In genomic region chr5:35938249-35939223, GRCm38 (mm10) we compare ENCODE assay signal across 11 mouse cellular contexts. TPM values are rescaled to one million over a fixed set of nuclear protein-coding genes. Genes with fewer than 3 reads are reported as not detected.
DNase-seq lines count a peak whose midpoint lies in the region; ATAC-seq and TF ChIP-seq lines count a peak whose summit lies in the region.
"Had no signal": no experiment of that assay in that cellular context is flagged by ENCODE, and none has a peak within 500 bp of the region (broad histone marks: within the 10 kb centered on the region; RNA-seq: fewer than 3 reads in every experiment).

No protein-coding gene starts in this region.

- H3K27me3 ChIP-seq in liver, postnatal 0 days (ENCODE audit: insufficient read depth, low read length), result no peaks in the 10 kb centered on the region
- no peaks in the 10 kb centered on the region for H3K27me3 ChIP-seq in liver, embryonic 12.5 days (replicated peaks)
- H3K27me3 ChIP-seq in embryonic facial prominence, embryonic 13.5 days, result no peaks in the 10 kb centered on the region
- H3K27me3 ChIP-seq: midbrain, embryonic 12.5 days had no signal

- TF ChIP-seq POLR2A in olfactory bulb, adult 2 months (IDR thresholded peaks at IDR 0.05; ENCODE audit: insufficient read depth, low read depth, low read length), result no peak

- no peak for ATAC-seq in liver, postnatal 0 days
- no peak for ATAC-seq in liver, embryonic 12.5 days
- no peak for ATAC-seq in embryonic facial prominence, embryonic 13.5 days (ENCODE audit: insufficient number of reproducible peaks, insufficient read depth, low FRiP score, low TSS enrichment, low read depth)
- no peak for ATAC-seq in megakaryocyte, adult 5-6 weeks (ENCODE audit: poor library complexity, severe bottlenecking)

- no peak overlapping the region for H3K4me3 ChIP-seq in liver, postnatal 0 days (ENCODE audit: low read depth, low read length)
- no peak overlapping the region for H3K4me3 ChIP-seq in liver, embryonic 12.5 days
- H3K4me3 ChIP-seq in embryonic facial prominence, embryonic 13.5 days, result no peak overlapping the region
- no peak overlapping the region for H3K4me3 ChIP-seq in olfactory bulb, adult 2 months (ENCODE audit: insufficient read depth, low read depth, low read length)
- H3K4me3 ChIP-seq: midbrain, embryonic 12.5 days had no signal

- no peak for TF ChIP-seq EP300 in liver, postnatal 0 days (IDR thresholded peaks at IDR 0.05; ENCODE audit: low read depth)

- TF ChIP-seq CTCF in liver, postnatal 0 days (IDR thresholded peaks at IDR 0.05; ENCODE audit: low read depth), result no peak
- no peak for TF ChIP-seq CTCF in olfactory bulb, adult 2 months (IDR thresholded peaks at IDR 0.05; ENCODE audit: insufficient read depth, low read depth, low read length)

- H3K4me1 ChIP-seq in liver, postnatal 0 days (ENCODE audit: insufficient read depth), result no peaks in the 10 kb centered on the region
- no peaks in the 10 kb centered on the region for H3K4me1 ChIP-seq in liver, embryonic 12.5 days
- H3K4me1 ChIP-seq in embryonic facial prominence, embryonic 13.5 days, result peaks cover 16% of the 10 kb centered on the region
- H3K4me1 ChIP-seq in olfactory bulb, adult 2 months (ENCODE audit: control insufficient read depth, insufficient read depth, low read length), result peaks cover 28% of the 10 kb centered on the region

- WGBS in liver, postnatal 0 days (ENCODE audit: insufficient replicate concordance), result 71% methylated on average over 10 of the region's 10 CpGs
- 55% methylated on average over 10 of the region's 10 CpGs for WGBS in liver, embryonic 12.5 days (ENCODE audit: insufficient replicate concordance)
- 58% methylated on average over 10 of the region's 10 CpGs for WGBS in embryonic facial prominence, embryonic 13.5 days
- 31% methylated on average over 10 of the region's 10 CpGs for WGBS in olfactory bulb, adult 2 months

- no peaks in the 10 kb centered on the region for H3K9me3 ChIP-seq in liver, postnatal 0 days (ENCODE audit: low read length)
- H3K9me3 ChIP-seq in liver, embryonic 12.5 days (replicated peaks), result no peaks in the 10 kb centered on the region
- no peaks in the 10 kb centered on the region for H3K9me3 ChIP-seq in embryonic facial prominence, embryonic 13.5 days
- H3K9me3 ChIP-seq: midbrain, embryonic 12.5 days had no signal

- H3K9ac ChIP-seq in liver, postnatal 0 days (replicated peaks), result no peak overlapping the region
- no peak overlapping the region for H3K9ac ChIP-seq in liver, embryonic 12.5 days
- no peak overlapping the region for H3K9ac ChIP-seq in embryonic facial prominence, embryonic 13.5 days
- H3K9ac ChIP-seq: midbrain, embryonic 12.5 days had no signal

- no peaks in the 10 kb centered on the region for H3K36me3 ChIP-seq in liver, postnatal 0 days (replicated peaks; ENCODE audit: insufficient read depth, low read length)
- no peaks in the 10 kb centered on the region for H3K36me3 ChIP-seq in liver, embryonic 12.5 days
- H3K36me3 ChIP-seq in embryonic facial prominence, embryonic 13.5 days, result peaks cover 19% of the 10 kb centered on the region

- peak overlapping the region; percentile 1; the same call in 1 of the 2 replicates for H3K27ac ChIP-seq in liver, postnatal 0 days (ENCODE audit: low read depth)
- H3K27ac ChIP-seq in liver, embryonic 12.5 days, result no peak overlapping the region
- peak overlapping the region; percentile 40 for H3K27ac ChIP-seq in embryonic facial prominence, embryonic 13.5 days
- peak overlapping the region; percentile 53 for H3K27ac ChIP-seq in olfactory bulb, adult 2 months (ENCODE audit: insufficient read depth, low read depth, low read length)
- H3K27ac ChIP-seq: midbrain, embryonic 12.5 days had no signal

- intact Hi-C loops in heart, postnatal 36 days (cut with DNase I), result no loop called here

- peak; percentile 91 for DNase-seq in heart, adult 11 months
- DNase-seq in heart, postnatal 36 days, result no peak
- DNase-seq in liver, postnatal 0 days, result no peak
- DNase-seq in spleen, postnatal 14 days (ENCODE audit: low spot score in 2 of 2), result no peak
- DNase-seq: kidney, postnatal 36 days; thymus, adult 18-20 months had no signal

- H3K4me2 ChIP-seq in liver, postnatal 0 days (ENCODE audit: low read depth, low read length), result no peak overlapping the region
- H3K4me2 ChIP-seq in liver, embryonic 12.5 days, result no peak overlapping the region
- no peak overlapping the region for H3K4me2 ChIP-seq in embryonic facial prominence, embryonic 13.5 days
- H3K4me2 ChIP-seq: midbrain, embryonic 12.5 days had no signal

RNA-seq across cellular contexts. Expression of gene Afap1, which starts 45.4 kb away (rescaled TPM):
- 10 to 100 TPM; 20.8 to 20.9 TPM for total RNA-seq in heart, postnatal 36 days (2021)
- 1.1 and 1.2 TPM in 2 replicates for polyA plus RNA-seq in liver, postnatal 0 days (2015; fragmentation: Nextera tagmentation; extraction: Ambion mirVana)
- polyA plus RNA-seq in liver, embryonic 12.5 days (2016; fragmentation: Nextera tagmentation; extraction: Ambion mirVana), result 2.6 and 2.7 TPM in 2 replicates
- polyA plus RNA-seq in embryonic facial prominence, embryonic 13.5 days (2015; fragmentation: Nextera tagmentation; extraction: Ambion mirVana), result 18.1 and 20.9 TPM in 2 replicates
- 69.1 TPM in 1 of 2 replicates, not detected in the other for polyA plus RNA-seq in olfactory bulb, adult 2 months (2012; ENCODE audit: insufficient read depth, insufficient read length, low replicate concordance, missing spikeins)
- 2.6 and 2.7 TPM in 2 replicates for total RNA-seq in megakaryocyte, adult 5-6 weeks (2015)
- total RNA-seq in megakaryocyte, adult 5-6 weeks (2017), result 2.0 and 3.1 TPM in 2 replicates
